Mouse (Mus musculus) liver, embryonic 11.5 days (tissue): ENCODE data around the gene Slc5a4a. TPM values are rescaled to one million over a fixed set of nuclear protein-coding genes. Genes with fewer than 3 reads are reported as not detected.
A peak's percentile ranks its signal among the peaks of the same experiment; 100 is the strongest.

ENCODE experiments used
- ATAC-seq: fragments of 200-750 bp; cut with Nextera tagmentation; replicated peaks from 2 replicates; pipeline ENCODE4 v1.8.0; 2017; ENCODE audit warnings: moderate number of reproducible peaks, mild to moderate bottlenecking, moderate TSS enrichment, moderate library complexity; ENCODE audit not compliant: low FRiP score
- DNase-seq: peaks from one replicate; pipeline ENCODE4 v3.0.0-alpha.2; 2017; ENCODE audit warnings: low spot score
- H3K27ac ChIP-seq: fragments of 300-500 bp; sonication (generic); 2 replicates; pipeline ENCODE4 v1.5.1; 2014; ENCODE audit warnings: mild to moderate bottlenecking, low read depth, low read length, control low read depth
- H3K27me3 ChIP-seq: fragments of 300-500 bp; sonication (generic); replicated peaks from 2 replicates; pipeline ENCODE4 v1.6.1; 2014; ENCODE audit warnings: low read length, mixed read lengths; ENCODE audit not compliant: control insufficient read depth, insufficient read depth
- H3K36me3 ChIP-seq: fragments of 300-500 bp; sonication (generic); 2 replicates; pipeline ENCODE4 v1.6.1; 2014; ENCODE audit warnings: mild to moderate bottlenecking, low read length, moderate library complexity, mixed read lengths; ENCODE audit not compliant: control insufficient read depth, insufficient read depth
- H3K4me1 ChIP-seq: fragments of 300-500 bp; sonication (generic); replicated peaks from 2 replicates; pipeline ENCODE4 v1.6.1; 2014; ENCODE audit warnings: low read length, mixed read lengths; ENCODE audit not compliant: control insufficient read depth, insufficient read depth
- H3K4me2 ChIP-seq: fragments of 300-500 bp; sonication (generic); 2 replicates; pipeline ENCODE4 v1.6.1; 2014; ENCODE audit warnings: mild to moderate bottlenecking, control low read depth, moderate library complexity
- H3K4me3 ChIP-seq: fragments of 300-500 bp; sonication (generic); 2 replicates; pipeline ENCODE4 v1.5.1; 2014; ENCODE audit warnings: low read depth, low read length, control low read depth
- H3K9ac ChIP-seq: fragments of 300-500 bp; sonication (generic); 2 replicates; pipeline ENCODE4 v1.6.1; 2014; ENCODE audit warnings: low read depth, low read length, control low read depth
- H3K9me3 ChIP-seq: fragments of 300-500 bp; sonication (generic); 2 replicates; pipeline ENCODE4 v1.6.1; 2016; ENCODE audit warnings: low read length, inconsistent platforms, mixed read lengths; ENCODE audit not compliant: control insufficient read depth
- whole genome bisulfite sequencing: fragments of 180-500 bp; shearing (Covaris S2); extraction: QIAGEN DNeasy Blood & Tissue Kit; methylation state at CpG from one replicate; pipeline ENCODE4 v1.1.7; 2014; 5-methylcytosine and 5-hydroxymethylcytosine counted together
- microRNA counts: library from miRNA; unstranded; fragments of <30 nt; microRNA quantifications from one replicate; lab custom pipeline; 2015
- microRNA-seq: library from miRNA; unstranded; fragments of <30 nt; microRNA quantifications from one replicate; pipeline ENCODE4, GENCODE M21; 2017; ENCODE audit warnings: borderline number of aligned reads
- polyA plus RNA-seq: library from polyadenylated mRNA; unstranded; fragments of >200 nt; fragmentation: Nextera tagmentation; extraction: Ambion mirVana; gene quantifications from 2 replicates; pipeline ENCODE4 v1.2.1, GENCODE M21; 2014

Gene Slc5a4a
- polyA plus RNA-seq, 1 experiment from 2014 or later, result 0.08 TPM

DNA sequence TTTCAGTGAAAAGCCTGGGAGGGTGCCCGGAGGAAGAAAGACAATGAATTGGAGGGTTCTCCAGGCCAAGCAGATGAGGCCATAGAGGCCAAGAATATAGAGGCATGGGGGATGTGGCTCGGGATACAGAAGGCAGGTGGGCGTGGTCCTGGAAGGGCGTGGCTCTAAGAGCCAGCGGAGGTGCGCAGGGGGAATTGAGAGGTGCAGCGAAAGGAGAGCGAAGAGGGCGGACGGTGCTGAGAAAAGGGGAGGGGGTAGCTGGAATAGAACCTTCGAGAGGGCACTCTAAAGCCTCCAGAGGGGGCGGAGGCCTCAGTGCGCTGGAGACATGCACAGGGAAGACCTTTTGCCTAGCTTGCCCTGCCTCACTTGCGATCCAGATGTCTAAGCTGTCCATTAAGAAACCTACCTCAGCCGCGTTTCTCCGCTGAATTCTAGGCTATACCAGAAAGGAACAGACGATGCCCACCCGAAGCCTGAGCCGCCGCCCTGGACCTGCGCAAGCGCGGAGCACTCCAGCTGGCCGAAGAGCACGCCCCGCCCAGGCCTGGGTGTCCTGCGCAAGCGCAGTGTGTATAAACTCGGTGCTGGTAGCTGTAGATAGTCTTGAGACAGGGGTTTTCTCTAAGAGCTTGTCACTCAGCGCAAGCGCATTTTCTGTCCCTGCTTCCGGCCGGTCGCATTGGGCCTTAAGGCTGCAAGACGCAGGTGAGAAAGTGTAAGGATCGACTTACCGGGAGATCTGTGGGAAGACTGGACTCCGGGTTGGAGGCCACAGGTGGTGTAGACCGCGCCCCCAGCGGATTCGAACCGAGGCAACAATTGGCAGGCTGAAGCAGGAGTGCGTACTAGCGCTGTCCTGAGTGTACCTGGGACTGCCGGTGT lies 90.3 kb downstream of the Slc5a4a start, which contains the start of gene Prmt2:
Gene Prmt2, minus strand, starts transcription at position 525 of the 885 bp plus-strand sequence.
- Histone ChIP-seq H3K36me3 (no peaks in the 10 kb centered on the region), H3K4me2 (peak within 1 kb of the TSS; percentile 95), H3K9ac (peak within 1 kb of the TSS; percentile 73), H3K27me3 (no peaks in the 10 kb centered on the region), H3K4me3 (peak within 1 kb of the TSS; percentile 64), H3K4me1 (no peaks in the 10 kb centered on the region), H3K9me3 (no peaks in the 10 kb centered on the region), H3K27ac (peak within 1 kb of the TSS; percentile 63; the same call in 1 of the 2 replicates)
- peak; percentile 99 for ATAC-seq
- 1% methylated on average over 46 of the region's 47 CpGs for WGBS
- peak; percentile 87 for DNase-seq

MicroRNA genes within 50 kb of the gene (microRNA counts, 519-probe panel; counts per million panel counts)
- not detected for microRNA mmu-miR-678 (lab: Ali Mortazavi, UCI)

Small RNA genes lying within 50 kb of the gene (microRNA-seq; reads per million reads assigned to microRNA genes)
- gene Mir678, result not detected

Other genes with a start within 250 kb of the Slc5a4a start
- 157 and 162 TPM in 2 replicates for gene Smarcb1, start 225.8 kb upstream of the Slc5a4a start, polyA plus RNA-seq
- 103 and 113 TPM in 2 replicates for gene Chchd10, start 214.3 kb upstream of the Slc5a4a start, polyA plus RNA-seq
- 15.2 and 16.6 TPM in 2 replicates for gene Mmp11, start 211.0 kb upstream of the Slc5a4a start, polyA plus RNA-seq
- 3.2 and 3.4 TPM in 2 replicates for gene Gm867, start 206.8 kb upstream of the Slc5a4a start, polyA plus RNA-seq
- gene Vpreb3, start 204.4 kb upstream of the Slc5a4a start, polyA plus RNA-seq, result 0.52 and 0.96 TPM in 2 replicates
- 0.06 and 0.22 TPM in 2 replicates for gene Gm5134, start 192.9 kb upstream of the Slc5a4a start, polyA plus RNA-seq
- gene Zfp280b, start 114.8 kb upstream of the Slc5a4a start, polyA plus RNA-seq, result 31.2 and 32.9 TPM in 2 replicates
- 0.05 and 0.06 TPM in 2 replicates for gene Slc5a4b, start 36.5 kb upstream of the Slc5a4a start, polyA plus RNA-seq
- gene Prmt2, start 90.4 kb downstream of the Slc5a4a start, polyA plus RNA-seq, result 21.2 and 21.6 TPM in 2 replicates
- not detected in 2 replicates for gene S100b, start 106.4 kb downstream of the Slc5a4a start, polyA plus RNA-seq
- gene Dip2a, start 197.8 kb downstream of the Slc5a4a start, polyA plus RNA-seq, result 1.9 and 2.0 TPM in 2 replicates